Mouse (Mus musculus): ENCODE measurements around the gene Kcnt1. TPM values are rescaled to one million over a fixed set of nuclear protein-coding genes. Genes with fewer than 3 reads are reported as not detected.

Kcnt1 gene
- polyA plus RNA-seq (2014; fragmentation: Illumina TruSeq; extraction: RNeasy Lipid Tissue Mini Kit (QIAGEN cat#74804); ENCODE audit: low read depth, low replicate concordance), result 0.97 TPM

GRCm38 (mm10) chr2:25863337-25864131, at the start of gene Kcnt1:
Kcnt1 (plus strand) TSS chr2:25863734.

DNA sequence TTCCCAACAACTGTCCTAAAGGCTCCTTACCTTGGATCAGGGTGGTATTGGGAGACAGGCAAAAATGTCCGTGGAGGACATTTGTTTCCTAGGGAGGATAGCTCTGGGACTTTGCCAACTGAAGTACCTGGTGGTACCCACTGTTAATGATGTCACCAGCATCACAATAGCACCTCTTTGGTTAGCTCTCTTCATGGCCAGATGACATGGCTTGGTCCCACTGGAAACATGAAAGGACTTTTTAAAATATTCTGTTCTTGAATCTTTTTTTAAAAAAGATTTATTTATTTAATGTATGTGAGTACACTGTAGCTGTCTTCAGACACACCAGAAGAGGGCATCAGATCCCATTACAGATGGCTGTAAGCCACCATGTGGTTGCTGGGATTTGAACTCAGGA, 47.8 kb upstream of the Kcnt1 start, which contains the start of gene Glt6d1:
Gene Glt6d1 (minus strand): TSS at position 101 of the 400 bp plus-strand sequence.

GRCm38 (mm10) chr2:25822806-25823205, 40.7 kb upstream of the Kcnt1 start, which contains the start of gene Lcn9:
Lcn9 (plus strand) TSS chr2:25823153.

DNA sequence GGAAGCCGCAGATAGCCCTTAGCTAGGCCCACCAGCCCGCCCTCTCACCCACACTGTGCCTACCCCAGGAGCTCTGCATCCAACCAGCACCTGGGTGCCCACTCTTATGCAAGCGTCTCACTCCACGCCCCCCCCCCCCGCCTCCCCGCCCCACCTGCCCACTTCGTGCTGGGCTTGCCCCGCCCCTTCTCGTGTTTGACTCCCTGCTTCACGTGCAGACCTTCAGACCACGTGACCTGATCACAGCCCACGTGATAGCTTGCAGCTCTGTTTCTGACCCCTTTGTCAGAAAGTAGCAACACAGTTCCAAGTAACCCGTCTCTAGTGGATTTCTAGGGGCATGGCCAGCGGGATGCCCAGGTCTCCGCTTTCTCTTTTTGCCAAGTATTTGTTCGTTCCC, 16.3 kb upstream of the Kcnt1 start, which contains the start of gene Sohlh1:
Gene Sohlh1 (minus strand): TSS at position 23 of the 400 bp plus-strand sequence.

Other genes starting within 250 kb of the Kcnt1 start
- gene Ccdc183, start 246.1 kb upstream of the Kcnt1 start, polyA plus RNA-seq (2014; fragmentation: Illumina TruSeq; extraction: RNeasy Lipid Tissue Mini Kit (QIAGEN cat#74804); ENCODE audit: low read depth, low replicate concordance), result not detected
- 4.8 TPM for gene Tmem141, start 241.7 kb upstream of the Kcnt1 start, polyA plus RNA-seq (2014; fragmentation: Illumina TruSeq; extraction: RNeasy Lipid Tissue Mini Kit (QIAGEN cat#74804); ENCODE audit: low read depth, low replicate concordance)
- gene Fcna, start 235.7 kb upstream of the Kcnt1 start, polyA plus RNA-seq (2014; fragmentation: Illumina TruSeq; extraction: RNeasy Lipid Tissue Mini Kit (QIAGEN cat#74804); ENCODE audit: low read depth, low replicate concordance), result not detected
- not detected for gene Lcn8, start 210.6 kb upstream of the Kcnt1 start, polyA plus RNA-seq (2014; fragmentation: Illumina TruSeq; extraction: RNeasy Lipid Tissue Mini Kit (QIAGEN cat#74804); ENCODE audit: low read depth, low replicate concordance)
- not detected for gene Lcn5, start 205.8 kb upstream of the Kcnt1 start, polyA plus RNA-seq (2014; fragmentation: Illumina TruSeq; extraction: RNeasy Lipid Tissue Mini Kit (QIAGEN cat#74804); ENCODE audit: low read depth, low replicate concordance)
- not detected for gene Lcn6, start 186.9 kb upstream of the Kcnt1 start, polyA plus RNA-seq (2014; fragmentation: Illumina TruSeq; extraction: RNeasy Lipid Tissue Mini Kit (QIAGEN cat#74804); ENCODE audit: low read depth, low replicate concordance)
- not detected for gene Lcn10, start 181.0 kb upstream of the Kcnt1 start, polyA plus RNA-seq (2014; fragmentation: Illumina TruSeq; extraction: RNeasy Lipid Tissue Mini Kit (QIAGEN cat#74804); ENCODE audit: low read depth, low replicate concordance)
- not detected for gene Obp2a, start 163.7 kb upstream of the Kcnt1 start, polyA plus RNA-seq (2014; fragmentation: Illumina TruSeq; extraction: RNeasy Lipid Tissue Mini Kit (QIAGEN cat#74804); ENCODE audit: low read depth, low replicate concordance)
- gene Bmyc, start 157.0 kb upstream of the Kcnt1 start, polyA plus RNA-seq (2014; fragmentation: Illumina TruSeq; extraction: RNeasy Lipid Tissue Mini Kit (QIAGEN cat#74804); ENCODE audit: low read depth, low replicate concordance), result 2.8 TPM
- gene Obp2b, start 126.7 kb upstream of the Kcnt1 start, polyA plus RNA-seq (2014; fragmentation: Illumina TruSeq; extraction: RNeasy Lipid Tissue Mini Kit (QIAGEN cat#74804); ENCODE audit: low read depth, low replicate concordance), result not detected
- gene Lcn3, start 98.2 kb upstream of the Kcnt1 start, polyA plus RNA-seq (2014; fragmentation: Illumina TruSeq; extraction: RNeasy Lipid Tissue Mini Kit (QIAGEN cat#74804); ENCODE audit: low read depth, low replicate concordance), result not detected
- gene Lcn11, start 86.7 kb upstream of the Kcnt1 start, polyA plus RNA-seq (2014; fragmentation: Illumina TruSeq; extraction: RNeasy Lipid Tissue Mini Kit (QIAGEN cat#74804); ENCODE audit: low read depth, low replicate concordance), result not detected
- gene Gm13539, start 81.5 kb upstream of the Kcnt1 start, polyA plus RNA-seq (2014; fragmentation: Illumina TruSeq; extraction: RNeasy Lipid Tissue Mini Kit (QIAGEN cat#74804); ENCODE audit: low read depth, low replicate concordance), result not detected
- not detected for gene Glt6d1, start 47.9 kb upstream of the Kcnt1 start, polyA plus RNA-seq (2014; fragmentation: Illumina TruSeq; extraction: RNeasy Lipid Tissue Mini Kit (QIAGEN cat#74804); ENCODE audit: low read depth, low replicate concordance)
- not detected for gene Lcn9, start 40.6 kb upstream of the Kcnt1 start, polyA plus RNA-seq (2014; fragmentation: Illumina TruSeq; extraction: RNeasy Lipid Tissue Mini Kit (QIAGEN cat#74804); ENCODE audit: low read depth, low replicate concordance)
- not detected for gene Sohlh1, start 16.5 kb upstream of the Kcnt1 start, polyA plus RNA-seq (2014; fragmentation: Illumina TruSeq; extraction: RNeasy Lipid Tissue Mini Kit (QIAGEN cat#74804); ENCODE audit: low read depth, low replicate concordance)
- gene Camsap1, start 119.5 kb downstream of the Kcnt1 start, polyA plus RNA-seq (2014; fragmentation: Illumina TruSeq; extraction: RNeasy Lipid Tissue Mini Kit (QIAGEN cat#74804); ENCODE audit: low read depth, low replicate concordance), result 6.3 TPM
- 40.3 TPM for gene Ubac1, start 158.0 kb downstream of the Kcnt1 start, polyA plus RNA-seq (2014; fragmentation: Illumina TruSeq; extraction: RNeasy Lipid Tissue Mini Kit (QIAGEN cat#74804); ENCODE audit: low read depth, low replicate concordance)